Mouse (Mus musculus): ENCODE measurements around the gene Adgre5. TPM values are rescaled to one million over a fixed set of nuclear protein-coding genes. Genes with fewer than 3 reads are reported as not detected.

Adgre5 gene
- polyA plus RNA-seq (2012; rRNA removed), result 16.0 and 21.3 TPM in 2 replicates

- no peak for DNase-seq (ENCODE audit: low read depth)
- TF ChIP-seq POLR2A (IDR thresholded peaks at IDR 0.05; ENCODE audit: borderline replicate concordance, extremely low read depth, insufficient read depth, insufficient read length, poor library complexity, severe bottlenecking) (no peak), CTCF (IDR thresholded peaks at IDR 0.05; ENCODE audit: borderline replicate concordance, extremely low read depth, insufficient read depth, insufficient read length) (no peak)
Measured at GRCm38 (mm10) chr8:83740976-83741741, at the start of gene Adgre5. Gene Adgre5 (minus strand): TSS chr8:83741326.

DNA sequence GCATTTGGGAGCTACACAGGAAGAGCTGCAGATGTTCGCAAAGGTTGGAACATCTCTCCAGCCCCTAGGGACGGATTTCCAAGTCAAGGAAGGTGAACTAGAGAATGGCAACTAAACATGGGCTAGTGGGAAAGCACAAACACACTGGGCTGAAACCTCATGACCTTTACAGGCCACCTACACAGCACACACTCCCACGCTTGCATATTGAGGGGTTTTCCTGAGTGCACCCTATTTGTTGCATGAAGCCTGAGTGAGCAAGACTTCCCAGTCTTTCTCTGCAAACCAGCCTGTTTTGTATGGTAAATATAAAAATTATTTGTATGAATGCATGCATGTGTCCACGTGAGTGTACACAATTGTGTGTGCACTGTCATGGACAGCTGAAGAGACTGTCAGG is 48.7 kb upstream of the Adgre5 start:
- DNase-seq (ENCODE audit: low read depth), result no peak
- TF ChIP-seq POLR2A (IDR thresholded peaks at IDR 0.05; ENCODE audit: borderline replicate concordance, extremely low read depth, insufficient read depth, insufficient read length, poor library complexity, severe bottlenecking) (no peak), CTCF (IDR thresholded peaks at IDR 0.05; ENCODE audit: borderline replicate concordance, extremely low read depth, insufficient read depth, insufficient read length) (no peak)

DNA sequence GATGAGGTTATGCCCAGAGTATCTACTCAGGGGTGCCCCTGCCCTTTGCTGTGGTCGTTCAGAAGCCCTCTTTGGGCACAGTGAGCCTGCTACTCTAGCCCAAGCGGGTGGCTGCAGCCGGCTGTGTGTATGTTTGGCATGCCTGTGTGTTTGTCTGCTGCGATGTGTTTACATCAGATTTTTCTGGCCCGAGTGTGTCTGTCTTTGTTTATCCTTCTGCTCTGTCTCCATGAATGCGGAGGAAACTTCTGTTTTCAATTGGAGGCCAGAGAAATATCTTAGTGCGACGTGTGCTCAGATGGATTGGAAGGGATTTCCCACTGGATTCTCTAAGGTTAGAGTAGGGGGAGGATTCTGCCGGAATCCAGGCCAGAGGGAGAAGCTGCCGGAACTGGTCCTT is 43.9 kb upstream of the Adgre5 start:
- no peak for DNase-seq (ENCODE audit: low read depth)
- TF ChIP-seq CTCF (IDR thresholded peaks at IDR 0.05; ENCODE audit: borderline replicate concordance, extremely low read depth, insufficient read depth, insufficient read length), result no peak
- no peak for TF ChIP-seq POLR2A (IDR thresholded peaks at IDR 0.05; ENCODE audit: borderline replicate concordance, extremely low read depth, insufficient read depth, insufficient read length, poor library complexity, severe bottlenecking)

GRCm38 (mm10) chr8:83782832-83783558 is 41.9 kb upstream of the Adgre5 start:
- TF ChIP-seq POLR2A (IDR thresholded peaks at IDR 0.05; ENCODE audit: borderline replicate concordance, extremely low read depth, insufficient read depth, insufficient read length, poor library complexity, severe bottlenecking), result no peak
- peak; percentile 96 for TF ChIP-seq CTCF (IDR thresholded peaks at IDR 0.05; ENCODE audit: borderline replicate concordance, extremely low read depth, insufficient read depth, insufficient read length)
- DNase-seq (ENCODE audit: low read depth), result peak; percentile 86

- no peak for DNase-seq (ENCODE audit: low read depth)
- TF ChIP-seq CTCF (IDR thresholded peaks at IDR 0.05; ENCODE audit: borderline replicate concordance, extremely low read depth, insufficient read depth, insufficient read length) (no peak), POLR2A (IDR thresholded peaks at IDR 0.05; ENCODE audit: borderline replicate concordance, extremely low read depth, insufficient read depth, insufficient read length, poor library complexity, severe bottlenecking) (no peak)
Measured at GRCm38 (mm10) chr8:83779610-83780009, 38.5 kb upstream of the Adgre5 start.

- DNase-seq (ENCODE audit: low read depth), result no peak
- TF ChIP-seq POLR2A (IDR thresholded peaks at IDR 0.05; ENCODE audit: borderline replicate concordance, extremely low read depth, insufficient read depth, insufficient read length, poor library complexity, severe bottlenecking), result no peak
- TF ChIP-seq CTCF (IDR thresholded peaks at IDR 0.05; ENCODE audit: borderline replicate concordance, extremely low read depth, insufficient read depth, insufficient read length), result no peak
Measured at GRCm38 (mm10) chr8:83778051-83778450, 36.9 kb upstream of the Adgre5 start.

GRCm38 (mm10) chr8:83776632-83777031 is 35.5 kb upstream of the Adgre5 start:
- no peak for DNase-seq (ENCODE audit: low read depth)
- TF ChIP-seq POLR2A (IDR thresholded peaks at IDR 0.05; ENCODE audit: borderline replicate concordance, extremely low read depth, insufficient read depth, insufficient read length, poor library complexity, severe bottlenecking) (no peak), CTCF (IDR thresholded peaks at IDR 0.05; ENCODE audit: borderline replicate concordance, extremely low read depth, insufficient read depth, insufficient read length) (no peak)

- TF ChIP-seq POLR2A (IDR thresholded peaks at IDR 0.05; ENCODE audit: borderline replicate concordance, extremely low read depth, insufficient read depth, insufficient read length, poor library complexity, severe bottlenecking) (no peak), CTCF (IDR thresholded peaks at IDR 0.05; ENCODE audit: borderline replicate concordance, extremely low read depth, insufficient read depth, insufficient read length) (no peak)
- DNase-seq (ENCODE audit: low read depth), result no peak
Measured at GRCm38 (mm10) chr8:83774221-83774620, 33.1 kb upstream of the Adgre5 start.

GRCm38 (mm10) chr8:83773452-83773846 is 32.3 kb upstream of the Adgre5 start:
- TF ChIP-seq POLR2A (IDR thresholded peaks at IDR 0.05; ENCODE audit: borderline replicate concordance, extremely low read depth, insufficient read depth, insufficient read length, poor library complexity, severe bottlenecking), result no peak
- TF ChIP-seq CTCF (IDR thresholded peaks at IDR 0.05; ENCODE audit: borderline replicate concordance, extremely low read depth, insufficient read depth, insufficient read length), result no peak
- DNase-seq (ENCODE audit: low read depth), result no peak

DNA sequence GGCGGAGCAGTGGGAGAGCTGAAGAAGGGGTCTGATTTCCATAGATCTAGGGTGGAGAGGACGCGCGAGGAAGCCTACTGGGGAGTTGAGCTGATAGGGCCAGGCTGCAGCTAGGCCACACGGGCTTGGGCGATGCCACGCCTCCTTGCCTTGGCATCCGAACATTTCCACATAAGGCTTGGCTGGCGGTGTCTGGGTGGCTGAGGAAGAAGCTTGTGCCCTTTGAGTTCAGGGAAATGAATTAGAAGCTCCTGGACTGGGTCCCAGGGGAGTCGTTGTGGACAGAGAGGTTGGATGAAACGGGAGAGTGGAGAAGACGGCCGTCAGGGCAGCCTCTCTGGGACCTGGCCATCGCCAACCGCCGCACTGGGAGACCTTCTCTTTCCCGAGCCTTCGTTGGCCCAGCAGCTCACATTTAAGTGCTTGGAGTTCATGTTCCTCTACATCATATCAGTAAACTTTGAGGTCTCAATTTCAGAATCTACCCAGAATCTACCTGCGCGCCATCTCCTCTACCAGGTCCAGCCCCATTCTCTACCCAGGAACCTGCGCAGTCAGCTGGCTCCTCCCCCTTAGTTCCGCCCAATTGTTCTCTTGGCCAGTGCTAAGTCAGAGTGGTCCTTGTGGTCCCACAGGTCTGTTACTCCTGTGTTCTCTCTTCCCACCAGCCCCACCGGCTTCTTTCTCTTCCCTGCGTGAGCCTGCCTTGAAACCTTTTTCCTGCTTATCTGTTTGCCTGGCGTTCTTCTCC is 31.8 kb upstream of the Adgre5 start:
- DNase-seq (ENCODE audit: low read depth), result peak; percentile 60
- TF ChIP-seq POLR2A (IDR thresholded peaks at IDR 0.05; ENCODE audit: borderline replicate concordance, extremely low read depth, insufficient read depth, insufficient read length, poor library complexity, severe bottlenecking), result no peak
- TF ChIP-seq CTCF (IDR thresholded peaks at IDR 0.05; ENCODE audit: borderline replicate concordance, extremely low read depth, insufficient read depth, insufficient read length), result no peak

DNA sequence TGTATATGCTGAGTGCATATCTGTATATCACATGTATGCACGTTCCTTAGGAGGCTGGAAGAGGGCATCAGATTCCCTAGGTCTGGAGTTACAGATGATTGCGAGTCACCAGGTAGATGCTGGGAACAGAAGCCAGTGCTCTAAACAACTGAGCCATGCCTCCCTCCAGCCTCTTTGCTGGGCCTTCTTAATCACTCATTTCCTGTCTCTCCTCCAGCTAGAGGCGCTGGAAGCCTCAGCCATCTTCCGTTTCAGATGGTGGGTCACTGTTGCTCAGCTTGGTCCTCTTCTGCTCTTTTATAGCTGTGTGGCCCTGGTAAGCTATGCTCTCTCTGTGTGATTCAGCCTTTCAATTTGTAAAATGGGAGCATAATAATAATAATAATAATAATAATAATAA is 30.7 kb upstream of the Adgre5 start:
- DNase-seq (ENCODE audit: low read depth), result no peak
- no peak for TF ChIP-seq CTCF (IDR thresholded peaks at IDR 0.05; ENCODE audit: borderline replicate concordance, extremely low read depth, insufficient read depth, insufficient read length)
- TF ChIP-seq POLR2A (IDR thresholded peaks at IDR 0.05; ENCODE audit: borderline replicate concordance, extremely low read depth, insufficient read depth, insufficient read length, poor library complexity, severe bottlenecking), result no peak

All from brain, embryonic 14.5 days (tissue).